Mouse (Mus musculus) layer of hippocampus, adult 6 months (tissue): Measurements from ENCODE around the gene H2-Eb1. TPM values are rescaled to one million over a fixed set of nuclear protein-coding genes. Genes with fewer than 3 reads are reported as not detected.

Experiments
- long read RNA-seq, 2 experiments: library from polyadenylated mRNA; unstranded; transcript quantifications; one replicate each; pipeline ENCODE4 v2.0.0; 2019 to 2020
- polyA plus RNA-seq: library from polyadenylated mRNA; unstranded; fragments of <200 nt; fragmentation: Nextera tagmentation; gene quantifications from 2 replicates; pipeline ENCODE4 v1.2.3, GENCODE M21; 2021

Gene H2-Eb1
- 4.2 and 7.9 TPM in 2 replicates for polyA plus RNA-seq
- long read RNA-seq, experiment 1, partial matches to known transcripts = 0 of 6 reads
- long read RNA-seq, experiment 1, other reads (novel, unspliced or antisense) = 2 of 6 reads
- long read RNA-seq, experiment 2, partial matches to known transcripts = 0 of 3 reads
- long read RNA-seq, experiment 2, other reads (novel, unspliced or antisense) = 1 of 3 reads

DNA sequence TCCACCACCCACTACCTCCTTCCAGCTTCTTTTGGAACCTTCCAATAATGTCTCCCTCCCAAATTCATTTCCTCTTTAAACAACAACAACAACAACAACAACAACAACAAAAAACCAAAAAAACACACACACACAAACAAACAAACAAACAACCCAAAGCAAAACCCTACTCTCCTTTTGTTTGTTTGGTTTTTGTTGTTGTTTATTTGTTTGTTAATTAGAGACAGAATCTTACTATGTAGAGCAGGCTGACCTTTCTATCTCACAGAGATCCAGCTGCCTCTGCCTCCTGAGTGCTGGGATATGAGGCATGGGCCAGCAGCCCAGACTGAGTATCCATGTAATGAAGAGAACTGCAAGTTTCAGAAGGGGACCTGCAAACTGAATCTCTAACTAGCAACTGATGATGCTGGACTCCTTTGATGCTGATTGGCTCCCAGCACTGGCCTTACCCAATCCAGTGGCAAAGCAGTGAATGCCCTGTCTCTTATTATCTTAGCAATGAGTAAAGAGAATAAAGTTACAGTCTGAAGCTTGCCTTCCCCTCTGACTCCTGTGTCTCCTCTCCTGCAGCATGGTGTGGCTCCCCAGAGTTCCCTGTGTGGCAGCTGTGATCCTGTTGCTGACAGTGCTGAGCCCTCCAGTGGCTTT lies at the start of gene H2-Eb1:
H2-Eb1 (plus strand) TSS at position 488 of the 651 bp plus-strand sequence.

DNA sequence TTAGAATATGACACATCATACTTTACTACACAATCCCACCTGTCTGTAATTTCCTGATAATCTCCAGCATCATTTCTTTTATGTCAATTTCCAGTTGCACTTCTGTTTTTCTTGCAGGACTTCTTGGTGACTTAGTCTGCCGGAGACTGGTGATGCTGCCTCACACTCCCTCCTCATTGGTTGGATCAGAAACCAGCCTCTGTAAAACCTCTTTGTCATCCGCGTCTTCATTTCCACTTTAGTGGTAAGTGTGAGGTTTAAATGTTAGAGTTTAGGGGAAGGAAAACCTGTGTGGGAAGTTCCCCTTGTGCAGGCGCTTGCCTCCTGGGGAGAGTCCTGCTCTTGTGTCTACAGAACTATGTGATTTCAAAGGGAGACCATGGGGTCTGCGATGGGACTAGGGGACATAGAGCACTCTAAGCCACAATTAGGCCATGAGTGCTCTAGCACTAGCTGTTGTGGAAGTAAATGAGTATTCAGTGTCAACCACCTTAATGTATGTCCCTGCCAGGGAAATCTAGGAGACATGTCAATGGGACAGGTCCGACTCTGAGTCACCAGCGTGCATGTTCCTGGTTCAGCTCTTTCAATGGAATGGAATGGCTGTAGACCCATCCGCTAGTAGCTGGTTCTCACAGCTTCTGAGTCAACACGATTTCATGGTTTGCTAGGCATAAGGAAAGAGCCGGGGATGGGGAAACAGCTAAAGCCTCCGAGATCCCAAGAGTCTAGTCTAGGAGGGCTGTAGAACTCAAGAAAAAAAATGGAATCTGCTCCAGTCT lies 47.9 kb upstream of the H2-Eb1 start, which contains the start of gene H2-Ab1:
H2-Ab1 (plus strand) TSS at position 96 of the 782 bp plus-strand sequence.

DNA sequence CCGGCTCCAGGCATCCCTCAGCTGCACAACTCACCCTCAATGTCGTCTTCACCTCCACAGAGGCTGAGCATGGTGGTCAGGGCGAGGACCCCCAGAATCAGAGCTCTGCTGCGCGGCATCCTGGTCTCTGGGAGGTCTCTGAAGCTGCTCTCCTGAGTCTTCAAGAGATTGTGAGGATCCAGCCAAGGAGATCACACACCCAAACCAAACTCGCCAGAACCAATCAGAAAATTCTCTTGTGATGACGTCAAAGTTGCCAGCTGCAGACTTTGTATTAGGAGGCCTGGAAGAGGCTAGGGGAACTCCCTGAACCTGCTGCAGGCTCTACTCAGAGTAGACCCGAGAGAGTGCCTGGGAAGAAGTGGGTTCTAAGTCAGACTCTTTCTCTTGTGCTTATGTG lies 18.0 kb upstream of the H2-Eb1 start, which contains the start of gene H2-Aa:
H2-Aa (minus strand) TSS at position 176 of the 400 bp plus-strand sequence.

DNA sequence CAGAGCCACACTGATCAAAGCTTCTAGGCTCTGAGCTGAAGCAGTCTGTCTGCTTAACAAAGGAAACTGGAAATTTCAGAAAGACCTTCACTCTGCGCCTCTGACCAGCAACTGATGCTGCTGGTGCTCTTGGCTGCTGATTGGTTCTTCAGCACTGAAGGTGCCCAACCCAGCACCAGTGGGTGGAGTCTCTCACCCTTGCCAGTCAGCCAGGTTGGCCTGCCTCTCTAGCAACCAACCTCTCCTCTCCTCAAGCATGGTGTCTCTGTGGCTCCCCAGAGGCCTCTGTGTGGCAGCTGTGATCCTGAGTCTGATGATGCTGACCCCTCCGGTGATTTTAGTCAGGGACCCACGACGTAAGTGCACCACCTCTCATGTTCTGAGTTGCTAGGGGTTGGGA lies 19.8 kb downstream of the H2-Eb1 start, which contains the start of gene H2-Eb2:
H2-Eb2 (plus strand) TSS at position 230 of the 400 bp plus-strand sequence.

DNA sequence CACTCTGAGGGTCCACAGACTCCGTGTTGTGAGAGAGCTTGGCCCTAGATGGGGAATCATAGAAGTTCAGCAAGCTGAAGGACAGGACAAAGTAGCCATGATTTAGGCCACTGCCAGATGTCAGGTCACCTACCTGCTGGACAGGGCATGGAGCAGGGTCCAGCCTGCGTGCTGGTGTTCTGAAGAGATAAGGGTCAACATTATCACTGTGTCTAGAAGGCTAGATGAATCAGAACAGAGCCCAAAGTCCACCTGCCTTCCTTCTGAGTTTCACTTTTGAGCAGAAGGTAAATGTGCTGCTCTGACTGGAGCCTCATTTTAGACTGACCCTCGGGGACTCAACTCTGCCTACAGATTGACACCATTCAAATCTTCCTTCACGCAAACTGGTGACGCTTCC lies 48.9 kb downstream of the H2-Eb1 start, which contains the start of gene Btnl2:
Btnl2 (plus strand) TSS at position 284 of the 400 bp plus-strand sequence.

Other genes starting within 250 kb of the H2-Eb1 start
- 1.9 TPM in 2 replicates for gene H2-Oa, start 213.5 kb upstream of the H2-Eb1 start, polyA plus RNA-seq
- 41.6 and 44.5 TPM in 2 replicates for gene H2-DMa, start 186.3 kb upstream of the H2-Eb1 start, polyA plus RNA-seq
- 39.6 and 50.6 TPM in 2 replicates for gene Brd2, start 183.2 kb upstream of the H2-Eb1 start, polyA plus RNA-seq
- 0.23 and 0.52 TPM in 2 replicates for gene H2-DMb2, start 162.6 kb upstream of the H2-Eb1 start, polyA plus RNA-seq
- gene H2-DMb1, start 152.8 kb upstream of the H2-Eb1 start, polyA plus RNA-seq = 4.0 and 6.9 TPM in 2 replicates
- 3.6 and 4.8 TPM in 2 replicates for gene Tap1, start 118.3 kb upstream of the H2-Eb1 start, polyA plus RNA-seq
- gene Psmb9, start 118.1 kb upstream of the H2-Eb1 start, polyA plus RNA-seq = 7.6 and 9.3 TPM in 2 replicates
- gene Psmb8, start 108.1 kb upstream of the H2-Eb1 start, polyA plus RNA-seq = 25.2 and 28.6 TPM in 2 replicates
- 9.9 and 12.6 TPM in 2 replicates for gene Tap2, start 102.3 kb upstream of the H2-Eb1 start, polyA plus RNA-seq
- 0.60 and 0.68 TPM in 2 replicates for gene H2-Ob, start 67.0 kb upstream of the H2-Eb1 start, polyA plus RNA-seq
- gene H2-Ab1, start 48.2 kb upstream of the H2-Eb1 start, polyA plus RNA-seq = 7.6 and 18.3 TPM in 2 replicates
- 2.5 and 7.7 TPM in 2 replicates for gene H2-Aa, start 18.0 kb upstream of the H2-Eb1 start, polyA plus RNA-seq
- gene H2-Eb2, start 19.8 kb downstream of the H2-Eb1 start, polyA plus RNA-seq = not detected in 2 replicates
- not detected in 2 replicates for gene Btnl2, start 49.0 kb downstream of the H2-Eb1 start, polyA plus RNA-seq
- not detected in 2 replicates for gene Btnl1, start 71.3 kb downstream of the H2-Eb1 start, polyA plus RNA-seq
- 0.94 and 1.4 TPM in 2 replicates for gene BC051142, start 93.0 kb downstream of the H2-Eb1 start, polyA plus RNA-seq
- not detected in 2 replicates for gene Btnl4, start 171.5 kb downstream of the H2-Eb1 start, polyA plus RNA-seq
- not detected in 2 replicates for gene Btnl6, start 211.5 kb downstream of the H2-Eb1 start, polyA plus RNA-seq